Mouse (Mus musculus): ENCODE measurements around the gene Gm10377.

Gm10377 gene

GRCm38 (mm10) chr14:42797887-42798286 is at the start of gene Gm10377:
Gm10377 (minus strand) TSS chr14:42797987.
- in situ Hi-C loops (cut with MboI, MseI): loop anchor here (10.0 kb wide), 2 partner anchors 547 to 807 kb away; partner anchors contain the start of genes 1700001F09Rik and Gm10375

- in situ Hi-C loops (cut with MboI, MseI): loop anchor here (25.0 kb wide), 1 partner anchor 219 kb away; the partner anchor contains the start of gene Gm8082
These were observed 29.1 kb downstream of the Gm10377 start, which contains the start of gene Gm3015 for GRCm38 (mm10) chr14:42768721-42769120. Gm3015 (minus strand) TSS chr14:42768821.
